Mouse (Mus musculus) G1E (cell line): ENCODE measurements at regions not wholly inside any gene's neighbourhood (a gene's known extent, or its start where the extent isn't known, plus 50 kb on each side); places are given as distances from the start of the nearest gene placed in this dataset.

Source experiments
- CTCF ChIP-seq: IDR thresholded peaks from 2 replicates; pipeline ENCODE4 v1.5.1; 2012; ENCODE audit warnings: low read depth, low read length, inconsistent platforms, mixed read lengths
- GATA1 ChIP-seq: IDR thresholded peaks from 2 replicates; pipeline ENCODE4 v1.6.1; 2012; ENCODE audit warnings: borderline replicate concordance, low read length, inconsistent platforms, mixed read lengths

DNA sequence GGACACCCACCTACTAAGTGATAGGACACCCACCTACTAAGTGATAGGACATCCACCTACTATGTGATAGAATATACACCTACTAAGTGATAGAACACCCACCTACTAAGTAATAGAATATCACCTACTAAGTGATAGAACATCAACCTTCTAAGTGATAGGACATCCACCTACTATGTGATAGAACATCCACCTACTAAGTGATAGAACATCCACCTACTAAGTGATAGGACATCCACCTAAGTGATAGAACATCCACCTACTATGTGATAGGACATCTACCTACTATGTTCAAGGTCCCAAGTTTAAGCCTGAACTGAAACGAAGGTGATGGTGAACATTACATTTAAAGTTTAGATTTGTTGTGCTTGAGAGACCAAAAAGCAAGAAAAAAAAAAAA, 863.8 kb downstream of the Zfp704 start:
- TF ChIP-seq CTCF: no peak
- TF ChIP-seq GATA1: no peak
